Mouse (Mus musculus) lung, adult 18-20 months (tissue): ENCODE data around the gene Mpp3.
"Not testable (repeated sequence)": the region's sequence is repeated elsewhere in the genome, so short reads cannot be mapped to it uniquely, and the experiment has no call there.

Source experiments
- DNase-seq, 2 experiments: peaks; one replicate each; pipeline ENCODE4 v3.0.0; 2022; ENCODE audit warnings: mixed read lengths in 2 of 2

Mpp3 gene

DNA sequence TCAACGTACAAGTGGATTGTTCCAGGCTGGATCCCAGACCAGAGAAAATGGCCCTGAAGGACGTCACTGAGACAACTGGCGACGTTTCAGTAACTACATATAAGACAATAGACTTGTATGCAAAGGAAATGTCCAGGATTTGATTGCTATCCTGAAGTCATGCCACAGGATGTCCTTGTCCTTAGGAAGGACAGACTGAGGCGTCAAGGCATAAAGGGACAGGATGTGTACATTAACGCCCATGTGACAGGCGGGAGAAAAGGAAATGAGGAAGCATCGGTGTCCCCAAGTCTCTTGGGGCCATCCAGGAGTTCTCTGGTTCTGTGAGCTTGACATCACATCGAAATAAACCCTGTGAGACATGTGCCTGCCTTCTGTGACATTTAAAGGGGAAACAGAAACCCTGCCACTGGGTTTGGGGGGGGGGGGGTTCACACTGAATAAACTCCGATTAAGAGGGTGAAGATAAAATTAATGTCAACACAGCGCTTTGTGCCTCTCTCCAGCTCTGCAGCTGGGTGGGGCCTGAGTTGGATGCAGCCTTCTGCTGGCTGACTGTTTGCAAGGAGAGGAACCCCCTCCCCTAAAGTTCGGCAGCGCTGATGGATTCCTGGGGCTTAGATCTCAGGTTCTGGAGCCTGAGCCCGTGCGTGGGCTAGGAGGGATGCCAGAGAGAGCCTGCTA lies 19.2 kb downstream of the Mpp3 start:
- peak; percentile 31 to 64 for DNase-seq

- DNase-seq, result no peak
Measured at GRCm38 (mm10) chr11:102008372-102008771, 19.9 kb downstream of the Mpp3 start.

GRCm38 (mm10) chr11:102006688-102007087 lies 21.6 kb downstream of the Mpp3 start:
- DNase-seq, result no peak

- DNase-seq, result no peak
Measured at GRCm38 (mm10) chr11:102006271-102006670, 22.0 kb downstream of the Mpp3 start.

GRCm38 (mm10) chr11:102004251-102004650 lies 24.0 kb downstream of the Mpp3 start:
- DNase-seq, result no peak

GRCm38 (mm10) chr11:101999466-101999865 lies 28.8 kb downstream of the Mpp3 start:
- no peak for DNase-seq

DNA sequence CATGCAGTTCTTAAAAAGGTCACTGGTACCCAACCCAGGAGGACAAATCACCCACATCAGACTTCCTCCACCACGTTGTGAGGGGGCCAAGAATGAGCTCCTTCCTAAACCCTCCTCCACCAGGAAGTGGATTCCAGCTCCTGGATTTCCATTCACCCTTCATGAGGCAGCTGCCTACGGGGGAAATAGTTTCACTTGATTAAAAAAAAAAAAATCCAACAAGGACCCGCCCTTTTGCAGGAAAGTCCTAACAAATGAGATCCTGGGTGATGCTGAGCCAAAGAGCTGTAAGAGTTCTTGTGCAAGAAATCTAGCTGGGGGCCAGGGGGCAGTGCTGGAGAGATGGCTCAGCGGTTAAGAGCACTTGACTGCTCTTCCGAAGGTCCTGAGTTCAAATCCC lies 30.0 kb downstream of the Mpp3 start:
- peak in 1 of 2 experiments; percentile 31 for DNase-seq

GRCm38 (mm10) chr11:101995938-101996337 lies 32.3 kb downstream of the Mpp3 start:
- no peak for DNase-seq

DNA sequence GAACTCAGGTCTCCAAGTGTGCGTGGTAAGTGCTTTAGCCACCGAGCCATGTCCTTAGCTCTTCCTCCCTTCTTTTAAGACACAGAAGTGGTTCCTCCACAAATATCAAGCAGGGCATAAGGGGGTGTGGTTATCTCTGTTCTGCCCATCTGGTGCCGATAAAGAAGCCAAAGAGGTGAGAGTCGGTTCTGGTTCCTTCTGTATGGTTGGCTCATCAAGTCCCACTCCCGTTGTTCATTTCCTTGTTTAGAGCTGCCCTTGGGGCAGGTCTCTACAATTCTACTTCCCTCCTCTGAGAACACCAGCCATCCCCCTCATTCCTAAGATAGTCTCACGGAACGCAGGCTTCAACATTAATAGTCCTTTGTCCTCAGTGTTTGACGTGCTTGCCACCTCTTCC lies 34.2 kb downstream of the Mpp3 start:
- no peak for DNase-seq

- no peak for DNase-seq
Measured at GRCm38 (mm10) chr11:101992411-101992810, 35.9 kb downstream of the Mpp3 start.

GRCm38 (mm10) chr11:101991813-101992212 lies 36.4 kb downstream of the Mpp3 start:
- DNase-seq, result no peak

DNA sequence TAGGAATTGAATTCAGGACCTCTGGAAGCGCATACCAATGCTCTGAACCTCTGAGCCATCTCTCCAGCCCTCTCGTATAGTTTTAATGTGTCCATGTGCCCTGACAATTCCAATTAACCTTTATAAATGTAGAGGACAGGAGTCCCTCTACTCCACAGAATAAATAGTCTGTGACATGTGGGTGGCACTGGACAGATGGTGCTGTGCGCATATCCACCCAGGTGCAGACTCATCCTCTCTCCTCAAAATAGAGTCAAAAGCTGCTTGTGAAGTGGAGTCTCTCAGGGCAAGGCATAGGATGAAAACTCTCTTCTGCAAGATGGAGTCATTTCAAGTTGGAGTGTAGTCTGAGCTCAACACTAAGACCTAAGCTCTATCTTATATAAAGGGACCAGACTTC lies 38.0 kb downstream of the Mpp3 start:
- no peak for DNase-seq

- DNase-seq, result no peak
Measured at GRCm38 (mm10) chr11:101986913-101987312, 41.3 kb downstream of the Mpp3 start, which contains the start of gene Dusp3. TSS of gene Dusp3 (minus strand) at chr11:101987013.

DNA sequence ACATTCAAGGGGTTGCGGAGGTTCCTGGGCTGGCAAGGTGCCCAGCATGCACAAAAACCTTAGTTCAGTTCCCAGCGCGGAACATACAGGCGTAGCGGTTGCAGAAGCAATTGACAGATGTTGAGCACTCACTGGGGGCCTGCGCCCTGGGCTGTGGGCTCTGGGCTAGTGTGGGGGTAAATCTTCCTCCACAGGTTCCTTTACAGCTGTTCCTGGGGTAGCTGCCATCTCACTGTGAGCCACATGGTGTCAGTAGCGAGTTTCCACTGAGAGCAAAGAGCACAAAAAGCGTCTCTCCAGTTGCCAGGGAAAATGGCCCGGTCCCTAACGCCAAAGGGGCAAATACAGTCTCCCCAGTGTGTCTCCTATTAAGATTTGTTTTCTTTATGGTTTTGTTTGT lies 42.3 kb downstream of the Mpp3 start:
- peak; percentile 84 to 87 for DNase-seq

DNA sequence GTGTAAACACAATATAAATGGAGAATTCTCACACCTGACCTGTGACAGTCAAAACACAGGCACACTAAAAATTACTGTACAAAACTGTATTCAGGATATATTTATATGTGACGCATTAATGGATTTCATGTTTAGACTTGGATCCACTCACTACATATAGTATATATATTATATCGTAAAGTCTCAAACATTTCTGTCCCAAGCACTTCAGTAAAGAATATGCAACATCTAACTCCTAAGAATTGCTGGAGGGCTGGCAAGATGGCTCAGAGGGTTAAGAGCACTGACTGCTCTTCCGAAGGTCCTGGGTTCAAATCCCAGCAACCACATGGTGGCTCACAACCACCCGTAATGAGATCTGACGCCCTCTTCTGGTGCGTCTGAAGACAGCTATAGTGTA lies 42.8 kb downstream of the Mpp3 start:
- DNase-seq, result not testable (repeated sequence)

DNA sequence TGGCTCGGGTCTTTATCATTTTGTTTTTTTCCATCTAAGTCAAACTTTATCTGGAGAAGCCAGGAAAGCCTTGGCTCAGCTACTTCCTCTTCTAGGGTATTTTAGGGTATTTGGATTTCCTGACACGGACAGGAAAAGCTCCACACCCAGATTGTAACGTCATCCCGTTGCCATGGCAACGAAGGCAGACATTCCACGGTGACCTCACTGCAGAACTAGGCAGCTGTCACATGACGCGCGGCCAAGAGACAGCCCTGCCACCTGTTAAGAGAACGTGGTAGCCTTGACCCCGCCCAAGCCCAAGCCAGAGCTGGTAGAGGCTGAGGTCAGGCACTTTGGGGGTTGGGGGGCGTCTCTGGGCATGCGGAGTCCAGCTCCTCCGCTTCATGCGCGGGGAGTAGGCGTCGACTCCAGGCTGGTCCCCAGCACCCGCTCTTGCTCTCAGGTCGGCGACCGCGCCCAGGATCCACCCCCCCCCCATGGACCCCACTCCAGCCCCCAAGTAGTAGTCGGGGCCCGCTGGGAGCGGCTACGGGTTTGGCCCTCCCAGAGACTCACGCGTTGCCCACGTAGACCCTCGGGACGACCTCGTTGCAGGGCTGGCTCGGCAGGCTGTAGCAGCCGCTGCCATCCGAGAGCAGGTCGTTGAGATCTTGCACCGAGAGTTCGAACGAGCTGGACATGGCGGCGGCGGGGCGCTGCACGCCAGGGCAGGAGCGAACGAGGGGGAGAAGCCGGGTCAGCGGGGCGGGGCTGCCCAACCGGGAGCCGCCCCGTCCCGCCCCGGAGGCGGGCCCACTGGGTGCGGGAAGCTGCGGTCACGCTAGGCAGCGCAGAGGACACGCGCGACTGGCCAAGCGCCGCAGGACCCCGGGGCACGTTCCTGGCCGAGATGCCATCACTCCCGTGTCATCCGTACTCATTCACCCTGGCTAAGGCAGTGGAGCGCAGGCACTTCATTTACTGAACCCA lies 43.9 kb downstream of the Mpp3 start, which contains the start of gene Cfap97d1:
Cfap97d1 (plus strand) TSS at position 226 of the 972 bp plus-strand sequence.
- peak; percentile 98 to 99 for DNase-seq

DNA sequence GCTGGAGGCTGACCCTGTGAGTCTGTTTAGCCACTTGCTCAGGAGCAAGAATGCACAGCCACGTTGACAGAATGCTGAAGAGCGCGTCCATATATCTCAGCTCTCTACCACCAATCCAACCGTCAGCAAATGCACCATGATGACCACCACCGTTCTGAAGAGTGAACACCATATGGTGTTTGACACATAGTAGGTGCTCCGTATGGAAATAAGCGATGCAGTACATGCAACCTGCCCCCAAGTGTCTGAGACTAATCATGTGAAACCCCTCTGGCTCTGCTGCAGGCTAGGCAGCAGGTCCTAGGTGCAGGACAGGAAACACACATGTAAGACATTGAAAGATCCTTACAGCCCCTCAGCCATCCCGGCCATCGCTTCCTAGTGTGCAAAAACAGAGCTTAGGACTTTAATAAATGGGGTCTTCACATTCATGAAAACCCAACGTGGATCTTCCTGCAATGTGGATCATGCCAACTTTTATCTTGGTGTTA lies 44.8 kb downstream of the Mpp3 start:
- DNase-seq, result no peak

- peak; percentile 22 to 27 for DNase-seq
Measured at GRCm38 (mm10) chr11:101982981-101983411, 45.3 kb downstream of the Mpp3 start.

DNA sequence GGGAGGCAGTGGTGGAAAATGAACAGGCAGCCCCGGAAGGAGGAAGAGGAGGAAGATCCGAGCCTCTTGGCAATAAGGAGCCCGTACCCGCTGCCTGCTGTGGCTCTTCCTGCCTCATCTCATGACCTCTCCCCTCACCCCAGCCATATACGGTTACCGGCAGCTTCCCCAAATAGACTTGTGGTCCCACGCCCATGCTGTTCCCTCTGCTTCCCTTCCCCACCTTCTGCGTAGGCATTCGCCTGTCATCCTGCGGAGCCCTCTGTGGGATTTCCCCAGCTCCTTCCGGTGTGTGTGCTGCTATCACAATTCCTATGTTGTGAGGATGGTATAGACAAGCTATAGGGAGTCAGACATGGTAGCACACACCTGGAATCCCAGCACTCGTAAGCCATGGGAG lies 46.4 kb downstream of the Mpp3 start:
- peak; percentile 72 to 77 for DNase-seq

DNA sequence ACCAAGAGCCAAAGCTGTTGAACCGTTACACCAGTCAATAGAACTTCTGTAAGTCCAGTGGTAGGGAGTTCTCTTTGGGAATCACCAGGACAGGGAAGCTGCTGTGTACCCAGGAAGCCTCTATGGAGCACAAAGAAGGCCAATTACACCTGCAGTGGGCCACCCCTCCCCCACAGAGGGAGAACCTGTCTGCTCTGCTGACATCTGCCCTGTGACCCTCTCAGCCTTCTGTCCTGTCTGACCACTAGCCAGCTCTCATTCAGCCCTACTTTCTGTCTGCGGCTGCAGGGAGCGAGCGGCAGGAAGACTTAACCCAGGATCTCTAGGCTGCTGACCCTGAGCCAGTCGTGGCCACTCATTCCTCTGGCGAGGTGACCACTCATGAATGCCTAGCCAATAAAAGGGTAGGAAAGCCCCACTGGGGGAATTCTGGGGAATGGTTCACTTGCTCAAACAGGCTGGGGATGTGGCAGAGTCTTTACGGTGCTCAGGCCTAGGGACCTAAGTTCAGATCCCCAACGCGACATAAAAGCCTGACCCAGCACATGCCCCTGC lies 47.6 kb downstream of the Mpp3 start:
- no peak for DNase-seq

DNA sequence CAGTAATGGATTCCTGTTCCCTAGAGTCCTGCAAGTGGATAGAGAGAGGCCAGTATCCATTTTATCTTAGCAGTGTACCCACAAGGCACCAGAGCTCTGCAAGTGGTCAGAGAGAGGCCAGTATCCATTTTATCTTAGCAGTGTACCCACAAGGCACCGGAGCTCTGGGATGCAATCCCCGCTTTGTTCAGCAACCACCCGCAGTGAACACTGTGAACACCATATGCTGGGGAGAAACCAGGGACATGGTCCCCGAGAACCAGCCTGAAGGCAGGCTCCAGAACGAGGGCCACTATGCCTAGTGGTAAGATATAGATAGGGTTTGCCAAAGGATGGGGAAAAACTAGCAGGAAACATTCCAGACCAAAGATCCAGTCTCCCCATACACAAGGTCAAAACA lies 49.1 kb downstream of the Mpp3 start:
- DNase-seq, result no peak

DNA sequence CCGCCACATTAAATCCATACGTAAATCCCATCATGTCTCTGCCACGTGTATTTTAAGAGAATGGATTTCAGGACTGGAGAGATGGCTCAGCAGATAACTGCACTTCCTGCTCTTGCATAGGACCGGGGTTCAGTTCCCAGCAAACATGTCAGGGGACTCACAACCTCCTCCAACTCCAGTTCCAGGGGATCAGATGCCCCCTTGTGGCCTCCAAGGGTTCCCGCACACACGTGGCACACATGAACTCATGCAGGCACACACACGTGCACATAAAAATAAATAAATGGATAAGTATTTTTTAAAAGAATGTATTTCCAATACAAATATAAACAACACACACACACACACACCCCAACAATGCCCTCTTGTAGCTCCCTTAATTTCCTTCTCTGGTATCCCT lies 51.3 kb downstream of the Mpp3 start:
- DNase-seq, result no peak

DNA sequence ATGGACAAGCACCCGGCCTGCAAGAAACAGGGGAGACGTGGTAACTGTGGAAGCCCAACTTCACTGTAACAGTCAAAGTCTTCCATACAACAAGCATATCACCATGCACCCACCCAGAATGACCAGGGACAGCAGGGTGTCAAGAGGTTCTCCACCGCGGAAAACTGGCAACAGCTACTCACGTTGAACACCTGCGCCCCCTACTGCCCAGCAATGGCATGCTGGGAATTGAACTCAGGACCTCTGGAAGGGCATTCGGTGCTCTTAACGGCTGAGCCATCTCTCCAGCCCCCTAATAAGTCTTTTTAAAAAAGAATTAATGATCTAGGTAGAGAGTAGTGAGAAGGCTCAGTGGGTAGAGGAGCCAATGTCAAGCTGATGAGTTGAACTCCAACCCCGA lies 53.3 kb downstream of the Mpp3 start:
- DNase-seq, result peak in 1 of 2 experiments; percentile 35
